Mouse (Mus musculus) hindlimb bud, embryonic 11.5 days (tissue): Measurements from ENCODE around the gene Olfr1124.
"Not testable (repeated sequence)": the region's sequence is repeated elsewhere in the genome, so short reads cannot be mapped to it uniquely, and the experiment has no call there.

Source experiments
- DNase-seq: peaks from one replicate; pipeline ENCODE4 v3.0.0-alpha.2; 2012; ENCODE audit warnings: low read depth, low spot score; ENCODE audit errors: extremely low spot score

Olfr1124 gene

DNA sequence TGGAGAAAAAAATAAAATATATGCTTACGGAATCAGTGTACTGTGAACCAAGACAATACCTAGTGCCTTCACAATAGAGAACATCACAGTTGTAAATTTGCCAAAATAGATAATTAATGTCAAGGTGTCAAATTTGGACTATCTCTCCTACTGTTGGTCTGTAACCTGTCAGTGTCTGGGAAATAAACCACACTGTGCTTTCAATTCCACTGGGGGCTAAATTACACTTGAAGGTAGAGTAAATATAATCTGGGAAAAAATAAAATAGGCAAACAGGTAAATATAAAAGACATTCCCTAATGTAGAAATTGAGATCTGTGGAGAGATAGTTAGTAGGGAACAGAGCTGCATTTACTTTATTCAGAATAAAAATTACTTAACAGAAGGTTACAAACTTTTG, at the start of gene Olfr1124:
Gene Olfr1124, plus strand, starts transcription at position 301 of the 400 bp plus-strand sequence.
- no peak for DNase-seq

DNA sequence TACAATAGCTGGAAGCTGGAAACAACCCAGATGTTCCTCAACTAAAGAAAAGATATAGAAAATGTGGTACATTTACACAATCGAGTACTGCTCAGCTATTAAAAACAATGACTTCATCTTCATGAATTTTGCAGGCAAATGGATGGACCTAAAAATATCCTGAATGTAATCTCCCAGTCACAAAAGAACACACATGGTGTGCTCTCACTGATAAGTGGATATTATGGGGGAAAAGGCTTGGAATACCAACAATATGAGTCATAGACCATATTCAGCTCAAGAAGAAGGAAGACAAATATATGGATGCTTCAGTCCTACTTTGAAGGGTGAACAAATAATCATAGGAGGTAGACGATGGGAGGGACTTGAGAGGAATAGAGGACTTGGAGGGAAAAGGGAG, 46.1 kb upstream of the Olfr1124 start:
- no peak for DNase-seq

DNA sequence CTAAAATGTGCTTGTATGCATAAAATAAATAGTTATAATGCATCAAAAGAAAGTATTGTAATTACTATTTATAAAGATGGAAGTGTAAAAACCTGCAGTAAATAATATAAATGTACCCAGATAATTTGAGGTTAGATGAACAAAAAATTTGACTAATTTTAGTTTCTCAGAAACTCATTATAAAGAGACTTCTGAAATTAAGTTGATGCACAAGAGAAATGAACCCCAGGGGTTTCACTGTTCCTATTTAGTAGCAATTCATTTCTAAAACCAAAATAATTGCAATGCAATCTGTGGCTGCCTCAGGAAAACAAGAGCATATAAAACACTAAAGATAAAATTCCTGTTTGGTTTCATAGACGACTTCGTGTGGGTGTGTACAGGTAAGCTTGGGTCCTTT, 44.5 kb upstream of the Olfr1124 start, which contains the start of gene Olfr1122:
Gene Olfr1122, plus strand, starts transcription at position 301 of the 400 bp plus-strand sequence.
- DNase-seq = no peak

DNA sequence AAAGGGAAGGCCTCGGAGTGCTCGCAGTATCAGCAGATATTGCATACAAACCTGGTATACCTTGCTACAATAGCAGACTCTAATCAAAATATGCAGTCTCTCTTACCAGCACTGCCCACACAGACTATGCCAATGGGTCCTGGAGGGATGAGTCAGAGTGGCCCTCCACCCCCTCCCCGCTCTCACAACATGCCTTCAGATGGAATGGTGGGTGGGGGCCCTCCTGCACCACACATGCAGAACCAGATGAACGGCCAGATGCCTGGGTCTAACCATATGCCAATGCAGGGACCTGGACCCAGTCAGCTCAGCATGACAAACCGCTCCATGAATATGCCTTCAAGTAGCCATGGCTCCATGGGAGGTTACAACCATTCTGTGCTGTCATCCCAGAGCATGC, 36.5 kb upstream of the Olfr1124 start:
- not testable (repeated sequence) for DNase-seq

DNA sequence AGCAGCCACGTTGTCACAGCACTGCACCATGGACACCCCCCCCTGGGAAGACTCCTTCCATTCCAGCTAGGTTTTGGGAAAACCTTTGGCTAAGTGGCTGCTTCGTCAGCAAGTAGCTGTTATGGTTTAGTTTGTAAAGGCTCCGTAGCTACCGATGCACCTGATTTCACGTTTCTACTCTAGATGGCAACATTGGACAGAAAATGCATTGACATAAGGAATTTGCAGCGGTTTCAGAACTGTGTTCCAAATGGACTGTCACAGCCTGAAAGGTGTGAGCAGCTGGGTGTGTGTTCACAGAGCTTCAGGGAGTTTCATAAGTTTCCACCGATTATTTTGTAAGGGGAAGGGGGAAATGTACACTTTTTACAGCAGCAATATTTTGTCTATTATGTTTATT, 35.4 kb upstream of the Olfr1124 start:
- DNase-seq = not testable (repeated sequence)

DNA sequence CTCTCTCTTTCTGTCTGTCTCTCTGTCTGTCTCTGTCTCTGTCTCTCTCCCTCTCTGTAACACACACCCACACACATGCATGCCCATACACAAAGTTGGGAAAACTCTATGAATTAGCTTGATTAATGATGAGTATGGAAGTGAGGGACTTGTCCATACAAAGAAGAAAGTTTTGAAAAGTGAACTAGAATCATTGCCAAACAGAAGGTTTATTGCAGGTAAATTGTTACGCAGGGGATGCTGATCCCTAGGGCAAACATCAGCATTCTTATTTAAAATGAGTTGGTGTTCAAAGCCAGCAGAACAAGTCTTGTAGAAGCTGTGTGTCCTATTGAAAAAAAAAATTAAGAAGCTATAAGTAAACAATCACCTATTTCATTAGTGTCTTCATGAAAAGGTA, 13.7 kb upstream of the Olfr1124 start, which contains the start of gene Olfr1123:
Gene Olfr1123, plus strand, starts transcription at position 301 of the 400 bp plus-strand sequence.
- DNase-seq = no peak

DNA sequence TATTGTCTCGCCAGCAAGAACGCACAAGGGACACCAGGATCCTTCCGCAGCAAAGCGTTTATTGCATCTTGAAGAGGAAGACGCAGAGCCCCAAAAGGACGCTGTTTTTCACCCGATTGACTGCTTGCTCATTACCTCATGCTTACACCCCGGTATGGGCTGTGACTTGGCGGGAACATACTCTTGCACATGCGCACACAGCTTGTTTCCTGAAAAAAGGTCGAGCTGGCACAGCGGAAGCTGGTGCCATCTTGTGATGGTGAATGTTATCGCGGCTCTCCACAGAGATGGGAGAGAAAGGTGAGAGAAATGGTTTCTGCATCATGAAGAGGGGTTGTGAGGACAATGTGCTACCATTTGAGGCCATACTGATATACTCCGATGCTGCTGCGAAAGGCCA, 7.7 kb downstream of the Olfr1124 start:
- no peak for DNase-seq

DNA sequence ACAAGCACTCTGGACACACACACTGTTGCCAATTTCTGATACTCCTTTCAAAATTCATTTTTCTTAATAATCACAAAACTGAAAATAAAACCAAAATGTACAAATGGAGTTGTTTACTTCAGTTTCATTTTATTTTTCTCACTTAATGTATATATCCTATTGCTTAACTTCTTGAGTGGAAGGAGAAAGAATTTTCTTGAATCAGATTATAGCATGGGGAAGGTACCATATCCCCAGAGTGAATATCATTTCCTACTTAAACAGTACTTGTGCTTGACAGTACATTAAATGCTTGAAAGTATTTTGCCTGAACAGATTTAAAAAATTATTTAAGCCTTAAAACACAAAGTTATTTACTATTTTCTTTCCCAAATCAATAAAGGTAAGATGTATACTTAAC, 23.6 kb downstream of the Olfr1124 start, which contains the start of gene Olfr1126:
Gene Olfr1126, plus strand, starts transcription at position 301 of the 400 bp plus-strand sequence.
- no peak for DNase-seq

DNA sequence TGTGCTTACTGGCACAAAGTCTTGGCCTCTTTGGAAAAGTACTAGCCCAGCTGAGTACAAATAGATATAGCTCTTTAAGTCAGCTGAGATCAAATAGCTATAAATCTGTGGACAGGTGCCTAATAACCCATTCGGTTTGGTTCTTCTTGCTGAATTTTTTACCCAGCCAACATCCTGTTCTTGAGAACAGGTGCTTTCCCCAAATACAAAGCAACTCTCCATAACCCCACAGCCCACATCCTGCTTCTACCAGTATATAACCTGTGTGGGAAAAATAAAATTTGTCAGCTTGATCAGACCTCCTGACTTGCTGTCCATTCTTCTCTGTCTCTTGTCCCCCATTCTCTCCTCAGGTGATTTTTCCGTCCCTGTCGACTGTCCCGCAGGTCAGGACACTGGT, 31.7 kb downstream of the Olfr1124 start:
- no peak for DNase-seq

DNA sequence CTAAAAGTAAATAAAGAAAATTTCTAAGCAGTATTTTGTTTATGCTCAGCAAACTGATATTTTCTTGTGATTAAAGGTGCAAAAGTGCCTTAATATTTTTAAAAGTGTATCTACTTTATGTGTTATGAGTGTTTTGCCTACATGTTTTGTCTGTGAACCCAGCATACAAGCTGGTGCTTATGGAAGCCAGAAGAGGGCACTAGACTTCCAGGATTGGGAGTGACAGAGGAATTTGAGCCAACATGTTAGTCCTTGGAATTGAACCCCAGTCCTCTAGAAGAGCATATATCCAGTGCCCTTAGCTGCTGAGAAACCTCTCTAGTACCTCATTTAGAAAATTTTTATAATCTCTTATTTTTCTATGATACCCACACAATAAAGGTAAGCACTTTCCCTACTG, 50.1 kb downstream of the Olfr1124 start:
- DNase-seq = no peak

DNA sequence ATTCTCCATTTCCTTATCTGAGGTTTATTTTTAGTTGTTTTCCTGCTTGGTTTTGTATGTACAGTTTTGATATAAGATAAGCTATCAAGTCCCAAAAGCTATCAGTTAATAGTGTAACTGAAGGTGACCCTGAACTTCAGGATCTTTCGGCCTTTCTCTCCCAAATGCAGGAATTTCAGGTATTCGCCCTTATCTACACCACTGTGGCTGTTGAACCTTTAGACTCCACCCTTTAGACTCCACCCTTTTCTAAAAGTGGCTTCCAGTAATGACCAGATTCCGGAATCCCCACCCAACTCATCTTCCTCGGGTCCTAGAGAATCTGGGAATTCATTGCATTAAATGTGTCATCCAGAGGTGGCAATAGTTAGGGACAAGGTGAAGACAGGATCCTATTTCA, 51.1 kb downstream of the Olfr1124 start:
- no peak for DNase-seq

DNA sequence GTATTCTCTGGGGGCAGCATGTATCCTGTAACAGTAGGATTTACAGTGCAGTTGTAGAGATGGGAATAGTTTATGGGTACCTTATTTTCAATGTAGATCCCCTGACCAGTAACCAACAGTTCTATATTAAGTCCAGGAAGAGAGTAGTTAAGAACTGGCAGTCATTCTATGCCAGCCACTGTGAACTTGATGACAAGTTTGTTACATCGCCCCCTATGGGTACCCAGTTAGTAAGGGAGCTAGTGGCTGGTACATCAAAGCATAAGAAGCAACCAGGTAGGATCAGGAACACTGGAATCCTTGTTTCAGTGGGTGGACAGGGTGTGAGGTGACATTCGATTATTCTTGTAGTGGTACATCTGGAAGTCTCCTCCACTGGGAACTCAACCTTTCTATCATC, 52.2 kb downstream of the Olfr1124 start:
- DNase-seq = no peak
